Mouse (Mus musculus) T-cell, adult 66 days (primary cell): Measurements from ENCODE around the gene Mmaa. TPM values are rescaled to one million over a fixed set of nuclear protein-coding genes. Genes with fewer than 3 reads are reported as not detected.

Source experiments
- total RNA-seq, 2 experiments: library from RNA; stranded (reverse); gene quantifications; 3 replicates in 1 of 2; 4 replicates in 1 of 2; pipeline ENCODE4 v1.2.4; 2023

Mmaa gene
- 1 to 10 TPM; 7.0 to 9.0 TPM for total RNA-seq

DNA sequence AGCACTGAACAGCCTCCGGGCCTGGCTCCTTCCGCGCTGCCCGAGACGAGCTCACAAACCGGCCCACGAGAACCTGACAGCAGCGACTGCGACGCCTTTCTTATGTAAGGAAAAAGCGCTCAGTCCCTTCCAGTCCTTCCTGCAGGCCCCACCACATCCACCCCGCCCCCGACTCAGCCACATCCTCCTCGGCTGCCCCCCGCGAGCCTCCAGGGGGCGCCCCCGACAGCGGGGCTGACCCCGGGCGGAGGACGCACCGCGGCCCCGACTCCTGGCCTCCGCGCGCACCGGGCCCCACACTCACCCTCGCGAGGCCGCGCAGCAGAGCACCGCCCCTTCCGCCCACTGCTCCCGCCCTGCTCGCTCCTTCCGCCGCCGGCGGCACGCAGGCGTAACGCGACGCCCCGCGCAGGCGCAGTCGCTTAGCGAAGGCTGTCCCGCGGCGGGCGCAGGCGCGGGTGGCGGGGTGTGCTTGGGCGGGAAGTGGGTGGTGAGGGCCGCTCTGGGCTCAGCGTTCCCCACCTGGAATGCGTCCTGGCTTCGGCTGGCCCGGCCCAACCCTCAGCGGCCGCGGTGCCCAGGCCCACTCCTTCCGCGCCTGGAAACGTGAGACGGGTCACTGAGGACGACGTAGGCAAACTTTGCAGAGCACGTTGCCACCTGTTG, at the start of gene Mmaa:
TSS of gene Mmaa (minus strand) at position 328 of the 666 bp plus-strand sequence.

DNA sequence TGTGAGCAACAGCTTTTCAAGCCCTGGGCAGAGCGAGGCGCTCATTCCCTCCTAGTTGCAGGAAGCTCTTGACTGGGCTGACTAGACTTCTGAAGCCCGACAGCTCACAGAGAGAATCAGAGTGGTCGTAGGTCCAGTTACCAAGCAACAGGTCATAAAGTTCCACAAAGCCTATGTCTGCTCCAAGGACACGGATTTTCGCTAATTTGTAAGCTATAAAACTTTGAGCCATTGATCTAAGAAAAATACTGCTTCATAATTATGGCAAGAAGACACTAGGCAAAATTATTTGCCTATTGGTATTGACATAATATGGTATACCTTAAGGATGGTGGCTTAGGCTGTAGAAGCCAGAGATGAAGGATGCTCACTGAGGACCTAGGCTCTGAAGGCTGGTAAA, 46.3 kb downstream of the Mmaa start, which contains the start of gene 1700011L22Rik:
TSS of gene 1700011L22Rik (minus strand) at position 101 of the 400 bp plus-strand sequence.

Other genes starting within 250 kb of the Mmaa start
- under 1 TPM in 1 of 2 experiments, not detected in 1; 0.62 TPM for gene 1700011L22Rik, start 46.4 kb downstream of the Mmaa start, total RNA-seq
- 10 to 100 TPM; 13.6 to 14.5 TPM for gene Smad1, start 104.6 kb upstream of the Mmaa start, total RNA-seq